Mouse (Mus musculus) midbrain, embryonic 13.5 days (tissue): ENCODE results near the gene Lao1. TPM values are rescaled to one million over a fixed set of nuclear protein-coding genes. Genes with fewer than 3 reads are reported as not detected.
"Not testable (repeated sequence)": the region's sequence is repeated elsewhere in the genome, so short reads cannot be mapped to it uniquely, and the experiment has no call there.

Experiments used
- ATAC-seq: fragments of 200-750 bp; cut with Nextera tagmentation; 2 replicates; pipeline ENCODE4 v1.8.0; 2017; ENCODE audit warnings: mild to moderate bottlenecking, moderate TSS enrichment, moderate library complexity
- H3K27ac ChIP-seq: fragments of 300-500 bp; sonication (generic); 2 replicates; pipeline ENCODE4 v1.5.1; 2015; ENCODE audit warnings: inconsistent platforms, mild to moderate bottlenecking, moderate library complexity
- H3K27me3 ChIP-seq: fragments of 300-500 bp; sonication (generic); 2 replicates; pipeline ENCODE4 v1.6.1; 2015; ENCODE audit warnings: mild to moderate bottlenecking, inconsistent platforms
- H3K36me3 ChIP-seq: fragments of 300-500 bp; sonication (generic); 2 replicates; pipeline ENCODE4 v1.6.1; 2015; ENCODE audit warnings: mild to moderate bottlenecking, inconsistent platforms
- H3K4me1 ChIP-seq: fragments of 300-500 bp; sonication (generic); replicated peaks from 2 replicates; pipeline ENCODE4 v1.6.1; 2015; ENCODE audit warnings: inconsistent platforms
- H3K4me2 ChIP-seq: fragments of 300-500 bp; sonication (generic); replicated peaks from 2 replicates; pipeline ENCODE4 v1.6.1; 2015; ENCODE audit warnings: moderate library complexity, mild to moderate bottlenecking, inconsistent platforms
- H3K4me3 ChIP-seq: fragments of 300-500 bp; sonication (generic); replicated peaks from 2 replicates; pipeline ENCODE4 v1.5.1; 2015; ENCODE audit warnings: mild to moderate bottlenecking, inconsistent platforms
- H3K9ac ChIP-seq: fragments of 300-500 bp; sonication (generic); replicated peaks from 2 replicates; pipeline ENCODE4 v1.6.1; 2015; ENCODE audit warnings: mild to moderate bottlenecking, inconsistent platforms
- H3K9me3 ChIP-seq: fragments of 300-500 bp; sonication (generic); 2 replicates; pipeline ENCODE4 v1.6.1; 2016; ENCODE audit warnings: mild to moderate bottlenecking, inconsistent platforms
- WGBS: fragments of 180-500 bp; shearing (Covaris S2); methylation state at CpG from one replicate; pipeline ENCODE4 v1.1.7; 2015; 5-methylcytosine and 5-hydroxymethylcytosine counted together
- polyA plus RNA-seq: library from polyadenylated mRNA; unstranded; fragments of >200 nt; fragmentation: Nextera tagmentation; extraction: Ambion mirVana; gene quantifications from 2 replicates; pipeline ENCODE4 v1.2.1, GENCODE M21; 2015

Gene Lao1
- polyA plus RNA-seq = not detected in 2 replicates

DNA sequence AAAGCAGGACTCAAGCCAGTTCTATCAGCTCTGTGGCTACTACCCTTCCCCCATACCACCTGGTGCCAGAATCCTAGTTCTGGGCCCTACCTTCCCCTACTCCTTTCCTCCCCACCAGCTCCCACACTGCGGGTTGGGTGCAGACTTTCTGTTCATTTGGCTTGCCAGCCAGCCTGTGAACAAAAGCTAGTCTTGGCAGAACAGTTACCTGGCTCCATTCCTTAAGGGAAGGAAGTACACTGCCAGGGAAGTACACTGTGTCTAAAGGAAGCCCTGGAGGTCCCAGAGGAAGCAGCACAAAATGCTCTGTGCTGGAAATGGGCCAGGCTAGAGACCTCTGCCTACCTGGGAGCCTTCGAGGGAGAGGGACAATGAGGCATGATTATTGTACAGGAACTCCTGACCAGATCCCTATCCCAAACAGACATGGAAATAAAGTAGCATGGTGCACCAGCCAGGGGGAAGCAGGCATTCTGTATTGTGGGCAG is at the start of gene Lao1:
Gene Lao1 (plus strand): TSS at position 438 of the 488 bp plus-strand sequence.
- H3K36me3 ChIP-seq = no peaks in the 10 kb centered on the region
- H3K4me1 ChIP-seq = no peaks in the 10 kb centered on the region
- H3K9ac ChIP-seq = no peak within 1 kb of the TSS
- no peaks in the 10 kb centered on the region for H3K9me3 ChIP-seq
- no peak for ATAC-seq
- 84% methylated on average over 2 of the region's 2 CpGs for WGBS
- no peak within 1 kb of the TSS for H3K4me3 ChIP-seq
- H3K27me3 ChIP-seq = no peaks in the 10 kb centered on the region
- no peak within 1 kb of the TSS for H3K27ac ChIP-seq
- no peak within 1 kb of the TSS for H3K4me2 ChIP-seq

DNA sequence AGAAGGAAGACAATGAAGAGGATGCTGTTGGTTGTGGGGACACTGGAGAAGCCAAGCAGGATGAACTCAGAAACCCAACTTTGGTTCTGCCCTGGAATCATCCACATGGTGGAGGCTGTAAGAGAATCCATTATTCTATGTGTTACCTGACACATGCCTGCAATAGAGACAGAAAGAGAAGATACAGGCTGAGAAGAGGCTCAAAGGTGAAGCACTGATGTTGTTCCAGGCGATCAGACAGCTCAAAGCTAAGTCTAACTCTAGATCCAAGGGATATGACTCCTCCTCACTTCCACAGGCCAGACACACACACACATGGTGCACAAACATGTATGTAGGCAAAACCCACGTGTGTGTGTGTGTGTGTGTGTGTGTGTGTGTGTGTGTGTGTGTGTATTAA is 44.0 kb upstream of the Lao1 start, which contains the start of gene Olfr1329:
Gene Olfr1329 (minus strand): TSS at position 101 of the 400 bp plus-strand sequence.
- WGBS = 51% methylated on average over 2 of the region's 2 CpGs
- H3K4me3 ChIP-seq, H3K27me3 ChIP-seq, H3K36me3 ChIP-seq, H3K4me2 ChIP-seq, ATAC-seq, H3K27ac ChIP-seq, H3K9me3 ChIP-seq, H3K9ac ChIP-seq, H3K4me1 ChIP-seq: not testable (repeated sequence)

DNA sequence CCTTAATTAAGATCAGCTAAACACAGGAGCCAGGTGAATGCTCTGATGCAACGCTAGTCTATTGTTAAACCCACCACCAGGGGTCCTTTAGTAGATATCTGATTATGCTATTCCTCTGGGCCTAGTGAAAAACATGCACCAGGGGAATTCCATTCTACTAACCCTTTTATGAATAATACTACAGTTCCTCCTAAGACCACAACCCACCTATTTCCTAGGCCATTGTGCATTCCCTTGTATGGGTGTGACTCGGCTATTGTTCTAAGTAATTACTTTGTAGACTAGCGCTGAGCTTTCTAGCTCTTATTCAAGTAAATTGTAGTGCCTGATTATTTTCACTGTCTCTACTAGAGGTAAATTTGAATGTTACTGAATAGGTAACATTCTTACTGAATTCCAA is 30.1 kb upstream of the Lao1 start:
- 73% methylated on average over 3 of the region's 3 CpGs for WGBS
- H3K4me3 ChIP-seq, H3K4me1 ChIP-seq, H3K9ac ChIP-seq, H3K27ac ChIP-seq, H3K4me2 ChIP-seq, H3K9me3 ChIP-seq, ATAC-seq, H3K27me3 ChIP-seq, H3K36me3 ChIP-seq: not testable (repeated sequence)

DNA sequence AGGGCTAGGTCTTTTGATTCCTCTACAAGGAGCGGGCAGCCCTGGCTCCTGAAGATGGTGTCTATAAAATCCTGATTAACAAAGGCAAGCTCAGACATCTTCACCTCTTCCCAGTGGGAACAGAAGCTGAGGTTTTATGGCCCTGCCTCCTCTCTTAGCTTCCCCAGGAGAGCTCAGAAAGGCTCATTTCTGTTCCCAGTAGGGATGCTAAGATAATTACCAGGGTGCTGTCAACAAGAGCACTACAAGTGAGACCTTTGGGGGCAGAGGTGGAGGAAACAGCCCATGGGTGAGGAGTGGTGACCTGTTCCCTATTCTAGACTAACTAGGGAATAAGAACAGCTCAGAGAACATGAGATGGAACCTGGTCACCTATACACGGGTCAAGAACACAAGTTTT is 22.9 kb upstream of the Lao1 start, which contains the start of gene Olfr1328:
Gene Olfr1328 (minus strand): TSS at position 101 of the 400 bp plus-strand sequence.
- Histone ChIP-seq H3K27me3 (no peaks in the 10 kb centered on the region), H3K4me3 (no peak within 1 kb of the TSS), H3K4me2 (no peak within 1 kb of the TSS), H3K9me3 (no peaks in the 10 kb centered on the region), H3K27ac (no peak within 1 kb of the TSS), H3K9ac (no peak within 1 kb of the TSS), H3K4me1 (no peaks in the 10 kb centered on the region), H3K36me3 (no peaks in the 10 kb centered on the region)
- 77% methylated on average over 2 of the region's 2 CpGs for WGBS
- no peak for ATAC-seq

DNA sequence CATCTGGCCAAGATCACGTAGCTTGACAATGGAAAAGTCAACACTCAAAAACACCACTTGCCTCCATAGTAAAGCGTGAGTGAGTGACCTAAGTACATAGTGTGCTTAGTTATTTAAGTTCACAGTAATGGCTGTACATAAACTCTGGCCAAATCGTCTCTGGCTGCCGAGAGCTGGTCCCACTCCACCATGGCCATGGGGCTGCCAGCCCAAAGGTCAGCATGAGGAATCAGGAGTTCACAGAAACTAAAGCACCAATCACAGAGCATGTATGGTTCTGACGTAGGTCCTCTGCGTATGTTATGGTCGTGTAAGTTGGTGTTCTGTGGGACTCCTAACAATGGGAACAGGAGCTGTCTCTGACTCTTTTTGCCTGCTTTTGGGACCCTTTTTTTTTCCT is 2.6 kb upstream of the Lao1 start:
- Histone ChIP-seq H3K9me3 (no peaks in the 10 kb centered on the region), H3K36me3 (no peaks in the 10 kb centered on the region), H3K4me3 (no peak overlapping the region), H3K27me3 (no peaks in the 10 kb centered on the region), H3K4me1 (no peaks in the 10 kb centered on the region), H3K9ac (no peak overlapping the region), H3K27ac (no peak overlapping the region), H3K4me2 (no peak overlapping the region)
- ATAC-seq = no peak
- 87% methylated on average over 7 of the region's 7 CpGs for WGBS

DNA sequence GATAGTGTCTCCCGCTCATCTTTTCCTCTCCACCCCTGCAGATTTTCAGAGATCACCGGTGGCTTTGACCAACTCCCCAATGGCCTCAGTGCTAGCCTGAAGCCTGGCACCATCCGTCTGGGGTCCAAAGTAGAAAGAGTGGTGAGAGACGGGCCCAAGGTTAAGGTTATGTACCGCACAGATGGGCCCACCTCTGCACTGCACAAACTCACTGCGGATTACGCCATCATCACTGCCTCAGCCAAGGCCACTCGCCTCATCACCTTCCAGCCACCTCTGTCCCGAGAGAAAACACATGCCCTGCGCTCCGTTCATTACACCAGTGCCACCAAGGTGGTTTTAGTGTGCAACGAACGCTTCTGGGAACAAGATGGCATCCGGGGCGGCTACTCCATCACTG is 6.3 kb downstream of the Lao1 start:
- no peak overlapping the region for H3K27ac ChIP-seq
- H3K4me3 ChIP-seq = no peak overlapping the region
- H3K9me3 ChIP-seq = no peaks in the 10 kb centered on the region
- WGBS = 95% methylated on average over 15 of the region's 15 CpGs
- H3K27me3 ChIP-seq = no peaks in the 10 kb centered on the region
- no peak overlapping the region for H3K9ac ChIP-seq
- no peak for ATAC-seq
- H3K36me3 ChIP-seq = no peaks in the 10 kb centered on the region
- H3K4me1 ChIP-seq = no peaks in the 10 kb centered on the region
- no peak overlapping the region for H3K4me2 ChIP-seq

DNA sequence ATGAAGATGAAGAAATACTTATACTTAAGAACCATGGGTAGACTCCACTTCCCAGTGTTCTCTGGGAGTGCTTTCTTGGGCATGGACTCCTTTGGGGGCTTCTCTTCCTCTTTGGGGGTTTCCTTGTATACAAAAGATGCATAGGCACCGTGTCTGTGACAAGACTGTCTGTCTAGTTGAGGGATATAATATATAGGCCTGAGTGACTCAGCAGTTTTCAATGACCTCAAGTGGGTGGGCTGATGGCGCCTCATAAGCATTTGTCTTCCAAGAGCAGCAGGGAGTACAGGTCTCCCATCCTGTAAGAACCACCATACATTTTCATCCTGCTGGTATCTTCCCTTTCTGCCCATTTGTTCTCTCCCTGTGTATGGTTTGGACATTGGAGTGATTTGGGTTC is 11.9 kb downstream of the Lao1 start:
- no peaks in the 10 kb centered on the region for H3K36me3 ChIP-seq
- H3K4me2 ChIP-seq = no peak overlapping the region
- no peak overlapping the region for H3K4me3 ChIP-seq
- no peaks in the 10 kb centered on the region for H3K27me3 ChIP-seq
- ATAC-seq = no peak
- H3K9me3 ChIP-seq = no peaks in the 10 kb centered on the region
- H3K9ac ChIP-seq = no peak overlapping the region
- WGBS = 83% methylated on average over 2 of the region's 2 CpGs
- no peak overlapping the region for H3K27ac ChIP-seq
- no peaks in the 10 kb centered on the region for H3K4me1 ChIP-seq

DNA sequence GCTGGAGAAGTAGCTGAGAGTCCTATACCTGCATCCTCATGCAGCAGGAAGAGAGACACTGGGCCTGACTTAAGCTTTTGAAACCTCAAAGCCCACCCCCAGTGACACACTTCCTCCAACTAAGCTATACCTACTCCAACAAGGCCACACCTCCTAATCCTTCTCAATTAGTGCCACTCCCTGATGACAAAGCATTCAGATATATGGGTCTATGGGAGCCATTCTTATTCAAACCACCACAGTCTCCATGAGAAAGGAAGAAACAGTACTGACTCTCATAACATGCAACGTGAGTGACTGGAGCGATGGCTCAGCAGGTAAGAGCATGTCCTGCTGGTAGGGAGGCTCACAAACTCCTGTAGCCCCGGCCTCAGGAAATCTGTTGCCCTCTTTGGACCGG is 23.9 kb downstream of the Lao1 start:
- H3K9me3 ChIP-seq = no peaks in the 10 kb centered on the region
- no peaks in the 10 kb centered on the region for H3K27me3 ChIP-seq
- no peak overlapping the region for H3K27ac ChIP-seq
- no peaks in the 10 kb centered on the region for H3K36me3 ChIP-seq
- no peak overlapping the region for H3K4me3 ChIP-seq
- WGBS = 84% methylated on average over 4 of the region's 4 CpGs
- no peaks in the 10 kb centered on the region for H3K4me1 ChIP-seq
- H3K4me2 ChIP-seq = no peak overlapping the region
- no peak for ATAC-seq
- H3K9ac ChIP-seq = no peak overlapping the region

DNA sequence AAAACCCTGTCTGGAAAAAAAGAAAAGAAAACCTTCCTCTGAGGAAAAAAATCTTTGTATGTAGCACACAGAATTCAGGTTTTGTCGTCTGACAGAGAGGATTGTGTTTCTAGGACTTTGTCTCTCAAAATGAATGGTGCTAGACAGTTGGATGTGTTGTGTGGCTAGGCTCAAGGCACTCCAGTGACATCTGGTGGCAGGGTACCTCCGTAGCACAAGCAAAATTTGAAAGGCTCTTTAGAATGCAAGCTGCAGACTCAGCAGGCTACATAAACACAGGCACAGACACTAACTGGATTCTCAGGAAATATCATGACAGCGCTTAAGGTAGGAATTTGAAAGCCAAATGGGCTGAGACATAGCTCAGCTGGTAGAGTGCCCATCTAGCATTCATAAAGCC is 27.2 kb downstream of the Lao1 start:
- H3K4me1 ChIP-seq = no peaks in the 10 kb centered on the region
- H3K36me3 ChIP-seq = no peaks in the 10 kb centered on the region
- no peaks in the 10 kb centered on the region for H3K27me3 ChIP-seq
- WGBS = 11% methylated on average over 3 of the region's 3 CpGs
- no peak for ATAC-seq
- no peaks in the 10 kb centered on the region for H3K9me3 ChIP-seq
- no peak overlapping the region for H3K27ac ChIP-seq
- H3K4me2 ChIP-seq = no peak overlapping the region
- H3K9ac ChIP-seq = no peak overlapping the region
- H3K4me3 ChIP-seq = no peak overlapping the region

DNA sequence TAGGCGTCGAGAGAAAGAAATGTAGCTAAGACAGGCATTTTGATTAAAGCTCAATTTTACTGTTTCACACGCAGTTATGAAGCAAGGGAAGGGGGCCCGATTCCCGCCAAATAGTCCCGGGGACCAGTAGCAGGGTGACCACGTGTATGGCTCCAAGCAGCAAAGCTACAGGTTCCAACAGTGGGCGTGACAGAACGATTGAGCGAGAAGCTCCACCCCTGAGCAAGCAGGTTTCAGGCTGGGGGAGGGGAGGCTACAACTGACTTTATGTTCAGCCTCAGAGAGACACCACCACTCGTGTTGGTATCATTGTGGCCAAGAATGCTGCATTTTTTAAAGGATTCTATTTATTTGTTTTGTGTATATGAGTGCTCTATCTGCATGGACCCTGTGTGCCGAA is 28.0 kb downstream of the Lao1 start:
- no peaks in the 10 kb centered on the region for H3K27me3 ChIP-seq
- no peak overlapping the region for H3K4me3 ChIP-seq
- H3K4me1 ChIP-seq = no peaks in the 10 kb centered on the region
- WGBS = 24% methylated on average over 12 of the region's 12 CpGs
- no peak for ATAC-seq
- no peak overlapping the region for H3K9ac ChIP-seq
- no peak overlapping the region for H3K27ac ChIP-seq
- no peak overlapping the region for H3K4me2 ChIP-seq
- H3K36me3 ChIP-seq = no peaks in the 10 kb centered on the region
- peaks cover 3% of the 10 kb centered on the region; the same call in 1 of the 2 replicates for H3K9me3 ChIP-seq

DNA sequence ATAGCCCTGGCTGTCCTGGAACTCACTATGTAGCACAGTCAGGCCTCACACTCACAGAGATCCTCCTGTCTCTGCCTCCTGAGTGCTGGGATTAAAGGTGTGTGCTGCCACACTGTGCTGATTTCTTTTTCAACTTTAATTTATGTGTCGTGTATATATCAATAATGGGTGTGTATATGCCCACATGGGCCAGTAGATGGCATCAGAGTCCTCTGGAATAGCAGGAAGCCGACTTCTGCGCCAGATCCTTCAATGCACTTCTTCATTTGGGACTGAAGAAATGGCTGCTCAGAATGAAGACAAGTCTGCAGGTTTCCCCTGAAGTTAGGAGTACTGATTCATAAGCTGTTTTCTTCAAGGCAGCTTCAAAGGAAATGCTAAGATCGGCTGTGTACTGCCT is 30.4 kb downstream of the Lao1 start:
- WGBS = 37% methylated on average over 4 of the region's 4 CpGs
- no peak overlapping the region for H3K4me2 ChIP-seq
- H3K9me3 ChIP-seq = peaks cover 16% of the 10 kb centered on the region; the same call in 1 of the 2 replicates
- no peaks in the 10 kb centered on the region for H3K36me3 ChIP-seq
- H3K27me3 ChIP-seq = no peaks in the 10 kb centered on the region
- no peak overlapping the region for H3K27ac ChIP-seq
- H3K9ac ChIP-seq = no peak overlapping the region
- no peak for ATAC-seq
- no peak overlapping the region for H3K4me3 ChIP-seq
- H3K4me1 ChIP-seq = no peaks in the 10 kb centered on the region

DNA sequence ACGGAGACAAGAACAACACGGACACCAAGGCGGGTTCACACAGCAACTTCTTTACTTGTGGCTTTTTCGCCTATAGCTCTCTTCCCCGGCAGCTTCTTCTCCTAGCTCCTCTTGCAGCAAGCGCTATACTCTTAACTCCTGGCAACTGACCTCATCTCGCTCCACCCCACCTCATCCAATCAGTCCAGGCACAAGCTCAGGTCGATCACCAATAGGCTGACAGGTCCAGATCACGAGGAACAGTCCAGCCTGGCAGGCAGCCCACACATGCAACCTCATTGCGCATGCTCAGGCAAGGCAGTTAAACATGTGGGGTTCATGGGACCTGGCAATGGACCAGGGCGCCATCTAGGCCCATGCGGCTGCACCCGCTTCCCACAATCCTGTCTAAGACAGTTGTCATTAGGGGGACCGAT is 35.8 kb downstream of the Lao1 start:
- H3K4me1 ChIP-seq = no peaks in the 10 kb centered on the region
- H3K27ac ChIP-seq = no peak overlapping the region
- H3K27me3 ChIP-seq = no peaks in the 10 kb centered on the region
- 94% methylated on average over 14 of the region's 14 CpGs for WGBS
- peaks cover 16% of the 10 kb centered on the region; the same call in 1 of the 2 replicates for H3K9me3 ChIP-seq
- no peak overlapping the region for H3K9ac ChIP-seq
- ATAC-seq = no peak
- H3K4me3 ChIP-seq = no peak overlapping the region
- H3K4me2 ChIP-seq = no peak overlapping the region
- no peaks in the 10 kb centered on the region for H3K36me3 ChIP-seq
